Mouse (Mus musculus) 3134 (cell line): ENCODE measurements around the gene Adora3.

Experiments
- DNase-seq: peaks from one replicate; pipeline ENCODE4 v3.0.0-alpha.2; 2011; ENCODE audit warnings: low spot score; ENCODE audit not compliant: insufficient read length; ENCODE audit errors: extremely low read depth

Gene Adora3

DNA sequence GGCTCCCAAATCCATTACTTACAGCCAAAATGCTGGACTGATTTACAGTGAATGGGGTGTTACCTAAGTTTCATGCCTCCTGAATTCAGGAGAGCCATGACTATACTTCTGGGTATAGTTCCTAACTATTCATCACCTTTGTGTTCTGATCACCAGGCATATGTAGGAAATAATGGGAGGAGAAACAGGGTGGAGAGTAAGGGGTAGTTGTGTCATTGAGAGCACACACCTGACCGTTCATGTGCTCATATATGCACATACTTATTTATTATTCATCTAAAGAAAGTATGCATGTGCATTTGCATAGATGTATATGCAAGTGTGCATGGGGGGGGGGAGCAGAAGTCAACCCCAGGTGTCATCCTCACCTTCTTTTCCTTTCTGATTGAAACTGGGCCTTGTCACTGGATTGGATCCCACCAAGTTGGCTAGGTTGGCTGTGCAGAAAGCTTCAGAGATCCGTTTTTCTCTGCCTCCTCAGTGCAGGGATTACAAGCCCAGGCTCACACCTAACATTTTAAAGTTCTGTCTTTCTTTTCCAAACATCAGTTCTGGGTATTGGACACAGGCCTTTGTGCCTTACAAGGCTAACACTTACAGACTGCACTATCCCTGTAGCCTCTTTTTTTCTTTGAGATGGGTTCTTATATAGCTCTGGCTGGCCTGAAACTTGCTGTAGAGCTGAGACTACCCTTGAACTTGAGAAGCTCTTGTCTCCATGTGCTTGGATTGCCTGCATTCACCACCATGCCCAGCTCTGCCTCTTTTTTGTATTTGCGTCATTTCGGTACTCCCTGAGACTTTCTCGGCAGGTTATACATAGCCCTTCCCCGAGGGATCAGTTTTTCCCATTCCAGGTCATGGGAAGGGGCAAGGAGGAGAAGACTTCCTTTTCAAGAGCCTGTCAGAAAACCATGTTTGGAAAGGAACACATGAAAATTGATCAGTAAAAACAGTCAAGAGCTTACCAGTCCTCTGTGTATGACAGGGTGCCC lies 3.1 kb downstream of the Adora3 start:
- DNase-seq = no peak

DNA sequence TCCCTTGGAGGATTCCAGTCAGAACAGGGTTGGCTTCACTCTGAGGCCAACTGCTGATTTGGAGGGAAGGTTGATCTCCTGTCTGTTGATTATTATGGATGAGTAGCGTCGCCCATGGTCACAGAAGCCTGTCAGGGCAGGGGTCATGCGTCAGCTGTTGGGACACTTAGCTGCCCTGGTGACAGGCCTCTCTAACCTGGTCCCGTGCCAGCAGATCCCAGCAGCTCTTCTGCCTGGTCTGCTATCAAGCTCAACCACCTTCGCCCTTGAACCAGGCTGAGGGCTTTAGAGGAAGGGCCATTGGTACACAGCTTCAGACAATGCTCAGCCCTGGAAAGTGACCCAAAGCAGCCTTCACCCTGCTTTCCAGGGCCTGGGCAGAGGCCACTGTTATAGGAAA lies 5.4 kb downstream of the Adora3 start:
- no peak for DNase-seq

DNA sequence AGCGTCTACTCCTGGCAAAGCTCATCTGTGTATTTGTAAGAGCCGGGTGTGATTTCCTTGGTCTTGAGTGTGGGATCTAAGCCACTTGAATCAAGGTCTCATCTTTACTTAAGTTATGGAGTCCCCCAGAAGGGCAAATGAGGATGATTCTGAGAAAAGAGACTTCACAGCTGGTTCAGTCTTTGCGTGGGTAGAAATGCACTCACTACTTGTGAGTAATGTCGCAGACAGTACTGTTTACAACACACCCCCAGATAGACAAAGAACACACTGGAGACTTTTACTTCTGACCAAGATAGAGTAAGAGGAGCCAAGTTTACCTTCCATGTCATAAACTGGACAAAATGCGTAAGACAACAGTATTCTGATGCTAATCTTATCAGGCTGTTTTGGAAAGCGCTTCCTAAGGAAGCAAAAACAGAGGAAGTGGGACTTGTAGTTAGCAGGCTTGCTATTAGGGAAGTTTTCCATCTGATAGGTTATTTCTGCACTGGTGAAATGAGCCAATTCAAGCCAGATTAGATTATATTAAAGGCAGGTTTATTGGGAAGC lies 6.7 kb downstream of the Adora3 start:
- no peak for DNase-seq

DNA sequence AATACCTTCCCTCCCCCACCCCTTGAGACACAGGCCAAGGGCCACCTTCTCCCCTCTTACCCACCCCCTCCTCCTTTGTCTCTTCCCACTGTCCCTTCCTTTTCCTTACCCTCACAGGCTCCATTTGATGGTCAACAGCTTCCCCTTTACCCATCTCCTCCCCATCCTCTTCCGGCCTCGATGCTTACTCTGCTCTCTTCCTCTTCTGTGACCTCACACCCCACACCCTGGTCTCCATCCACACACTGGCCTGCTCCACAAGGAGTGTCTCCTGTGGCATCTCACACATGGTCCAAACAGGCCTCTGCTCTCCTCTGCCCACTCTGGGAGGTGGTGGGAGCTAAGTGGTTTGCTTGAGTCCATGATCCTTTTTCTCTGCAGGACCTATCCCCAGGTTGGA lies 7.3 kb downstream of the Adora3 start:
- no peak for DNase-seq

DNA sequence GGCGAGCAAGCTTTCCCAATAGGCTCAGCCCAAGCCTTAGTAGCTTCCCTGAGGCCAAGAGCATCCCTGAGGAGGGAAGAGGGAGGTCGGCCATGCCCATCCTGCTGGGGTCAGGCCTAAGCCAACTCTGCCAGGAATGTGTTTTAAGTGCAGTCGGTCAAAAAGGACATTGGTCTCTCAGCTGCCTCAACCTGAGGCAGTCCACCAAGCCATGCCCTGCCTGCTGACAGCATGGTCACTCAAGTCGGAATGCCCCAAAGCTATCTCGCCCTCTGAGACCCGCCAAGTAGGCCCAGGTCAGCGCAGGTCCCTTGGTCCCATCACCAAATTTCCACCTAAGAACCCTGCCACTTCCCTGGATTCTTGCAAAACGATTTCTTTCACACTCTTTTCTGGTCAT lies 8.1 kb downstream of the Adora3 start:
- DNase-seq = no peak

DNA sequence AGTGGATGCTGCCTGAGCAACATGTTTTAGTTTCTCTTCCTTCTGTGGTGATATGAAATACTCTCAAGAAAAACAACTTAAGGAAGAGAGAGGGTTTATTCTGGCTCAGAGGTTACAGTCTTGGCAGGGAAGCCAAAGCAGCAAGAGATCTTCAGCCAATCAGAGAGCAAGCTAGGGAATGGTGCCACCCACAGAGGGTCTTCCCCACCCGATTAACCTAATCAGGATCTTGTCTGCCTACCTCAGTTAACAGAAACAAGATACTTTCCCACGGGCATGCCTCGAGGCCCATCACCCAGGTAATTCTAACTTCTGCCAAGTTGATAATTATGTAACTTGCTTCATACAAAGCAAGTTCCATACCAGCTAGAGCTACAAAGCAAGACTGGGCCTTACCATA lies 9.8 kb downstream of the Adora3 start:
- no peak for DNase-seq

DNA sequence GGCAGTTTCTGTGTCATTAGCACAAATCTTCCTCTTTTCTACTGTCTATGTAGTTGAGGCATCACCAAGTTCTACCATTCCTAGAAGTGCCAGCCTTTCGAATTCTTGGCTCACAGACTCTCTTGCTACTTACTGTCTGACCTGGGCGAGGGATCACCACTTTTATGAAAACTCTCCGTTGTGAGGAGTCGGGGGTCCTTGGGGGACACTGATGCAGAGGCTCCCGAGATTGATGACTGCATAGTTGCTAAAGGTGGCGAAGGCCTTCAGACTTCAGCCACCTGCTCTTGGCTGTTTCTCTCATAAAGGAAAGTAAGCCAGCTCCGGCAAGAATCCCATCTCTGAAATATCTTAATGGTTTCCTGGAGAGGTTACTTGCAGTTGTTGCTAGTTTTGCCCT lies 11.4 kb downstream of the Adora3 start:
- no peak for DNase-seq

DNA sequence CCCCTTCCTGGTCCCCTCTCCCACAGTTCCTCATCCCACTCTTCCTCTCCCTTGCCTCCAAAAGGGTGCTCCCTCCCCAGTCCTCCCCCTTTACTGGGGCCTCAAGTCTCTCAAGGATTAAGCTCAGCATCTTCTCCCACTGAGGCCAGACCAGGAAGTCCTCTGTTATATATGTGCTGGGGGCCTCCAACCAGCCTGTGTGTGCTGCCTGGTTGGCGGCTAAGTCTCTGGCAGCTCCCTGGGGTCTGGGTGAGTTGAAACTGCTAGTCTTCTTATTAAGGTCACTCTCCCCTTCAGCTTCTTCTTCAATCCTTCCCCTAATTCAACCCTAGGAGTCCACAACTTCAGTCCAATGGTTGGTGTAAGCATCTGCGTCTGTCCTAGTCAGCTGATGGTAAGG lies 12.5 kb downstream of the Adora3 start:
- no peak for DNase-seq

DNA sequence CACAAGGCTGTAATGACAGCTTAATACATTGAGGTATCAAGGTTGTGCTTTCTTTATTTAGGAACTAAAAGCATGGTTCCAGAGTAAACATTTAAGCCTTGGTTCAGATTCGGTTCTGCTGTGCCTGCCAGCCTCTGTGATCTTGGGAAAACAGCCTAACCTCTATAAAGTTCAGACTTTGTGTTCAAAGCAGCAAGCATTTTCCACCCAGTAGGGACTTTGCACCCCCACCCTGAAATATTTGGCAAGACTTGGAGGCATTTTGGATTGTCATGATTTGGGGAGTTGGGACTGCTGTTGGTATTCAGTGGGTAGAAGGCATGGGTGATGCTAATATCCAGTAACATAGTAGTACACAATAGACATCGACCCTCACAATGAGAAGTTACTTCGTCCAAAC lies 18.3 kb downstream of the Adora3 start:
- no peak for DNase-seq

DNA sequence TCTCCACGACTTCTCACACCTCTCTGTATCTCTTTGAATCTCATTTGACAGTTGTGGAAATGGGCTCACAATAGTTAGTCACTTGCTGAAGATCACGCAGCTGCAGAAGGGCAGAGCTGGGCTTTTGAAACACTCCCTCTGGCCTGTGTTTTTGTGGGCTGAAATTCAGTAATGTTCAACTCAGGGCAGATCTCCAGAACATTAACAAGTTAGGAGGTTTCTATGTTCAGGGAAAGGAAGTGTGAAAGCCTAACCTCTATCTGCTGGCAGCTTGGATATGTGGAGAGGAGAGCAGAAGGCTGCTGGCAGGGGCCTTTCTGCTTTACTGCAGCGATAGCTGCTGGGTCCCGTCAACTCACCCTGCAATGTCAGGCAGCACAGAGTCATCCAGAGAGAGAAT lies 19.6 kb downstream of the Adora3 start:
- DNase-seq = no peak

DNA sequence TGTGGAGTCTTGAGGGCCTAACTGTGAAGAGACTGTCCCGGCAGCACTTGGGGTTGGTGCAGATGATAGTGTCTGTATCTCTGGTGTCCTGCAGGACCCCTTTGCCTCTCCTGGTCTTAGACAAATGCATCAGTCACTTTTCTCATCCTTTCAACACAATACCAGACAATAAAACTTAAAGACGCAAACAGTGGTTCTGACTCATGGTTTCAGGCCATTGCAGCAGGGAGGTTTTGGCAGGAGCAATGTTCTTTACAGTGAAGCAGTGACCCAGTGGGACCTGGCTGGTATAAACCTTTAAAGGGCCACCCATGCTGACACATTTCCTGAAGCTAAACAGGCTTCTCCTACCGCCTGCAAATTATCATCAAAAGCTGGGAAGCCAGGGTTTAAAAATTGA lies 20.5 kb downstream of the Adora3 start:
- no peak for DNase-seq

DNA sequence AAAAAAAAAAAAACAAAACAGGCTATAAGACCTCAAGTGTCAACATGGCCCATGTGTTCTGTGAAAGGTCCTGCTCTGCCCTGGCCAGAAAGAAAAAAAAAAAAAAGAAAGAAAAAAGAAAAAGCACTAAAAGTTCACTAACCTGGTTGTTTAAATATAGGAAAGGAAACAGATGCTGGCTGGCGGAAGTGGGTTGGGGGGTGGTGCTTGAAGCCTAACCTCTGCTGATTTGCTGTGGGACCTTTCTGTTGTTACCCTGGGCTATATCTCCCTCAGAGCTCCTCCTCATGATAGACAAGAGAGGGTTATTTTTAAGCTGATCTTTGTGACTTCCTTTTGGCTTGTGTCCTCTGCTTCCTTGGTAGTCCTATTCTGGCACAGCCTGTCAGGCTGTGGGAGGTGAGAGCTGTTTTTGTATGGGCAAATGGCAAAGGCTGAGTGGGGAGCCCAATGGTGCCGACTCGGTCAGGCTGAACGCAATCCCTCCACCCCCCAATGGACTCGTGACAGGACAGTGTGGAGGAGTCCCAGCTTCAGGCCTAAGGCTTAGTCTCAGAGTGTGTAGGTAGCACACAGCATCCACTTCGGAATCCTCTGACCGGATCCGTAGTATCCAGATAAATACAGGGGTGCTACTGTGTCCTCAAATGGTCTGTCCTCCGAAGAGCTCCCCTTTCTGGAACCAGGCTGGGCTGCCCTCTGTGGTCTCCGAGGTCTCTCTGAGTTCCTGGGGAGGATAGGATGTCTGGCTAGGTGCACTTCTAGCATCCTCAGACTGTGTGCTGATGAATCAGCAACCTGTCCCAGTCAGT lies 21.3 kb downstream of the Adora3 start:
- DNase-seq = no peak

DNA sequence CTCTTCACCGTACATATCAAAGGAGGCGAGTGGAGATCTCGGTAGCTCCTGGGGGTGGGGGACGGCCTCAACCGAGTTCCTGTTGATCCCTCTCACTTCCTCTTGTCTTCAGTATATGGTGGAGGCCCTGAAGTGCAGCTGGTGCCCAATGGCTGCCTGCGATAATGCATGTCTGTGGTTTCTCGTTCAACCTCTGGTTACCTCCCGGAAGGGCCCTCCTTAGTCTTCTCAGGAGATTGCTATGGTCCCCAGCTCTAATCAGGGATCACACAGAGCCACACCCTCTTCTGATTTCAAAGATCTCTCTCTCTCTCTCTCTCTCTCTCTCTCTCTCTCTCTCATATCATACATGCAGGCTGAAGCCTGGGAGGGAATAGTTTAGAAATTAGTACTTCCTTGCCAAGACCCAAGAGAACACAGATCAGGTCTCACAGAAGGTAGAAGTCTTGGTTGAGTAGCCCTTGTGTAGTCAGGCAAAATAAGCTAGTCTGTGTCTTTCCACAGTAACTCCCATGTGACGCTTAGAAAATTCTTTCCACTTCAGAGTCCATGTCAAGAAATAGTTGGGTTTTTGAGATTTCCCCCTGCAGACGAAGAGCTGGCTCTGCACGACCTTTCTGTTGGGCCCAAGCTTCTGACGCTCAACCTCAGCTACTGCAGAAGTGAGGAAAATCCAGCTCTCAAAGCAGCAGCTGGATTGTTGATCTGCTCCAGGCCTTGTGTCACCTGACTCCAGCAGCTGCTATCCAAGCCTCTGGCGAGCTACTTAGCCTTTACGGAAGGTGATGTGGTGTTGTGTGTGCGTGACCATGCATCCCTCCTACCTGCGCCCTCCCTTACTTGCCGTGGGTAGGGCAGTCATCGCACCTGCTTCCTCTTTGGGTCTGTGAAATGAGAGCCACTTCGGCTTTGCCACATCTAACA lies 22.2 kb downstream of the Adora3 start:
- no peak for DNase-seq

DNA sequence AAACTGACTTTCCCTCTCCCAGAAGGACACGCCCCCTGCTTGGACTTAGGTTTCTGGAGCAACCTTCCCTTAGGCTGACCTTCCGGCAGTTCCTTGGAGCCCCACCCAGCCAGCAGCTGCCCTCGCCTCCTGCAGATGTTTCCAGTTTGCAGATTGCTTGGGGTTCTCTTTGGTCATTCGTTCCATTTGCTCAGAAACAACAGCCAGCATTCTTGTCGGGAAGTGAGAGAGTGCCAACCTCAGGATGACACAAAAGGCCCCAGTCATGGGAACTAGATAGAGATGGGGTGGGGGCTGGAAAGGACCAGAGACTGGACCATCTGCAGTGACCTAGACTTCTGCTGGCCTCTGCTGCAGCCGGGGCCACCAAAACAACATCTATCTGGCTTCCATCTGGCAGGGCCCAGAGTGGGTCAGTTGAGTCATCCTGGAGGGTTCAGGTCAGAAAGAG lies 23.3 kb downstream of the Adora3 start:
- peak; percentile 65 for DNase-seq

DNA sequence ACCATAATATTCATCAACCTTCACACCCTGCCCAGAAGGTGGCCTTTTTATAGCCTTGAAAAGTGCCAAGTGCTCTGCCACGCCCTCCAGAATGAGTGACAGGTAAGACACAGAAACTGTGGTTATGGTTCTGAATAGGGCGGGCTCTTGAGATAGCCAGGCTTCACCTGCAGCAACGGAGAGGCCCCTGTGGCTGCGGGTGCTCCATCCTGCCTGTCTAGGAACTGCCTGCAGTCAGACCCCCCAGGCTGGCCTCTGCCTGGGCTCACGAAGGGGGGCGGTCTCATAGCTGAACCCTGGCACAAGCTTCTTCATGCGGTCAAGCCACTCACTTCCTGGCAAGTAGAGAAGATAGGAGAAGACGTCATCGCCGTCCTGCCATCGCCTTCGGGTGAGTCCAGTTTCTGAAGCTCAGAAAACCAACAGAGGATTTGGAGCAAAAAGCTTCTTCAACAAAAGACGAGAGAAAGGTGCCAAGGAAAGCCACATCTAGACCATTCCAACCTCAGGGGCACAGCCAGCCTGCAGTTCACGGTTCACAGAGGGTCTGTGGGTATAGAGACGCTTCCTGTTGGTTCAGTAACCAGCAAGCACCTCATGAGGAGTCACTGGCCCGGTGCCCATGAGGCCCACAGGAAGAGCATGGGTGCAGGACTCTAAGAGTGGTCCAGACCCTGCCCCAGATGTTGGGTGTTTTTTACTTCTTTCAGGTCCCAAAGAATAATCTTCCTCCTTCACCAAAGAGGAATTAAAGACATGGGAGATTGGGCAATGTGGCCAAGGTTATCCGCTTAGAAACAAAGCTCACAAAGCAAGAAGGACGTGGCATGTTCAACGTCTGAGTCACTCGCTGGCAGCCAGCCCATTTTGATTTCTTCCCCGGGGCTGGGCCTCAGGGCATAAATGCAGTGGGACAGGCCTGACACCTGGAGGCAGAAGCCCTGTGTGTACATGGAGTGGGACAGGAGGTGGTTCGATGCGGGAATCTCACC lies 24.2 kb downstream of the Adora3 start:
- peak; percentile 86 for DNase-seq

DNA sequence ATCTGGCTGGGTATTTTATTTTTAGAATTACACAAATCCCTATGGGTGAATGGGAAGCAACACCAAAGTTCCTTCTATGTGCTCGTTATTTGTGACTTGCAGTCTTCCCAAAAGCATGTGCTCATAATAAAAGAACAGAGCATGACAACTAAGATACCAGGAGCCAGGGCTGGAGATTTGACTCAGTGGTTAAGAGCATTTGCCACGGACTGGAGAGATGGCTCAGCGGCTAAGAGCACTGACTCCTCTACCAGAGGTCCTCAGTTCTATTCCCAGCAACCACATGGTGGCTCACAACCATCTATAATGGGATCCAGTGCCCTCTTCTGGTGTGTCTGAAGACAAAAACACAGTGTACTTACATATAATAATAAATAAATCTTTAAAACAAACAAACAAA lies 26.2 kb downstream of the Adora3 start:
- DNase-seq = no peak

DNA sequence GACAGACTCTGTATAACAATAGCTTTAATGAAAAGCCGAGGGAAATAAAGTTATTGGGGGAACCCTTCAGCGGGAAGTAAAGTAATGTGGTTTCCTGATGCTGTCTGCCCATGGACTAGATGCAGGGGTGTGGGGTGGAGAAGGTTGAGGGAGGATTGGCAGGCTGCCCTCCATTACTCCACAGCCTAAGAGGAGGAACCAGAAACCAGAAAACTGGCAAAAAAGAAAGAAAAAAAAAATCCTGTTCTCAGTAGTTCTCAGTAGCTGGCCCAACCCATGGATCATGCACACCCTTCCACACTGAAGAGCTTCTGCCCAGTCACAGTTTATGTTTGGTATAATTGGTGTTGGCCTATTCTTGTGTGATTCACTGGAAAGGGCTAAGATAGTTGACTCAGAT lies 27.7 kb downstream of the Adora3 start:
- peak; percentile 27 for DNase-seq

DNA sequence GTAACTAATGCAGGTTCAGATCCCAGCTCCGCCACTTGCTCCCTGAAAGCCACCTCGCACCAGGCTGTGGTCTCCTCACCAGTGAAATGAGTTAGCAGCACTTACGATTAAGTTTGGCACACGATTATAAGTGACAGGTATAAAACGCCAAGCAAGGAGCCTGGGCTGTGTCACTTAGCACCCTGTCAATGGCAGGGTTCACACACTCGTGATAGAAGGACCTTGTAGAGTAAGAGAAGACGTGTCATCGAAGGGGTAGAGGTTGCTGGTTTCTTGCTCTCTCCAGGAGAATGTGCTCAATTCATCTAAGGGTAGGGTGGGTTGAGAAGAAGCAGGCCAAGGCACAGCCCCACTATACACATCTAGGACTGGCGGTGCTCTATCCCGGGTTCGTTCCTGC lies 28.2 kb downstream of the Adora3 start:
- no peak for DNase-seq
